Mouse (Mus musculus) C2C12 (cell line): ENCODE results near the gene Thrap3.

ENCODE experiments used
- CTCF ChIP-seq: IDR thresholded peaks from one replicate; pipeline ENCODE4 v1.5.1; 2011; ENCODE audit not compliant: control insufficient read depth, insufficient read depth, insufficient read length
- MYOD1 ChIP-seq: IDR thresholded peaks from one replicate; pipeline ENCODE4 v1.6.1; 2011; ENCODE audit warnings: low read depth; ENCODE audit not compliant: control insufficient read depth, insufficient read length

GRCm38 (mm10) chr4:126151701-126152440 is 50.7 kb downstream of the Thrap3 start:
- TF ChIP-seq CTCF (no peak), MYOD1 (no peak)
